3 mouse cellular contexts compared by ENCODE assay signal in genomic region chr9:44300001-44300400, GRCm38 (mm10). TPM values are rescaled to one million over a fixed set of nuclear protein-coding genes. Genes with fewer than 3 reads are reported as not detected.
"Had no signal": no experiment of that assay in that cellular context is flagged by ENCODE, and none has a peak within 500 bp of the region (broad histone marks: within the 10 kb centered on the region; RNA-seq: fewer than 3 reads in every experiment).

No protein-coding gene starts in this region.

RNA-seq across cellular contexts. Expression of gene Abcg4, which starts 11.6 kb away (rescaled TPM):
- total RNA-seq: liver, adult 2 months; monocyte, adult 5-6 weeks had no signal
- polyA plus RNA-seq: macrophage had no signal
